Mouse (Mus musculus) mammary gland, adult 2 months (tissue): Measurements from ENCODE around the gene Eif5a. TPM values are rescaled to one million over a fixed set of nuclear protein-coding genes. Genes with fewer than 3 reads are reported as not detected.

Source experiments
- polyA plus RNA-seq: library from polyadenylated mRNA; depleted of rRNA; stranded (reverse); fragments of >200 nt; gene quantifications from 2 replicates; pipeline ENCODE4 v1.2.3, GENCODE M21; 2012; ENCODE audit warnings: low replicate concordance; rRNA removed

The Eif5a gene
- polyA plus RNA-seq = 301 and 469 TPM in 2 replicates

GRCm38 (mm10) chr11:69921114-69922011 is at the start of gene Eif5a:
Gene Eif5a, minus strand, starts transcription at chr11:69921958.

GRCm38 (mm10) chr11:69964650-69965270 is 43.0 kb upstream of the Eif5a start, which contains the start of gene Cldn7:
Gene Cldn7, plus strand, starts transcription at chr11:69964779.

GRCm38 (mm10) chr11:69948066-69948762 is 26.5 kb upstream of the Eif5a start, which contains the start of gene Slc2a4:
Gene Slc2a4, minus strand, starts transcription at chr11:69948188.

GRCm38 (mm10) chr11:69935137-69935879 is 13.6 kb upstream of the Eif5a start, which contains the start of gene Ybx2:
Gene Ybx2, plus strand, starts transcription at chr11:69935796.

GRCm38 (mm10) chr11:69913554-69914371 is 8.0 kb downstream of the Eif5a start, which contains the start of gene Gps2:
Gene Gps2, plus strand, starts transcription at chr11:69913888.

DNA sequence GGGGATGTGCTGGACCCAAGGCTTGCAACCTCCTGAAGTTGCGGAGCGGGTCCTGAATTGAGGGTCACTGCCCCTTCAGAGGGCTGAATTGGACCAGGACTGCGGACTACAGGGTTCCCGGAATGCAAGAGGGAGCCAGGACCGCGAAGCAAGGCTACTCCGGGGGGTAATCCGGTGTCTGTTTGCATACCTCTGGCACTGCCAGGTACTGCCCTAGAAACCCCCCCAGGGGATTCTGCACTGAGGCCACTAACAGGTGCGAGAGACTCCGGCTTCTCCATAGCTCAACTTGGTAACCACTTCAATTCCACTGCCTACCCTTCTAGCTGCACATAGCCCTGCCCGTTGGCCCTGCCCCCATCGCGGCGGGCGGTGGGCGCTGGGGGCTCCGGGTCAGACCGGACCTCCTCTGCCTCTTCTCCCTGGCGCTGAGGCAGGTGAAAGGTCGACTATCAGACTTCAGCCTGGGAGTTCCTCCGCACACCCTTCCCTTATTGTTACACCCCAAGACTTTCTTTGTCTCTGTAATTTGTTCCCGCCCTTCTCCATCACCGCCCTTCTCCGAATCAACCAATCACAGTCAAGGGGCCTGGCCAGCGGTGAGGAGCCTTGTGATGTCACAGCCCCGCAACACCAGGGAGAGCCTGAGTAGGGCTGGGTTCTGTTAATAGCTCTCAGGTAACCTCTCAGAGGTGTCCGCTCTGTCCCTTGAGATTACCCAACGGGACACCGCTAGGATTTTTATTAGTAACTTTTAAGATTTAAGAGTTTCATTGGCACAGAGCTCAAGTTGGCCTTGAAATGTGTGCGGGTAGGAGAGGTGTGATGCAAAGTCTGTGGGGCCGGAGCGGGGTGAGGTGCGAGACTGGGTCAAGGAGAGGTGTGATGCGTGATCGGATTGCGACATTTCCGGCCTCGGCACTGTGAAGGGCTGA is 21.0 kb downstream of the Eif5a start, which contains the start of the genes 2810408A11Rik and Neurl4:
Gene 2810408A11Rik, minus strand, starts transcription at position 517 of the 935 bp plus-strand sequence.
Gene Neurl4, plus strand, starts transcription at position 602 of the 935 bp plus-strand sequence.

DNA sequence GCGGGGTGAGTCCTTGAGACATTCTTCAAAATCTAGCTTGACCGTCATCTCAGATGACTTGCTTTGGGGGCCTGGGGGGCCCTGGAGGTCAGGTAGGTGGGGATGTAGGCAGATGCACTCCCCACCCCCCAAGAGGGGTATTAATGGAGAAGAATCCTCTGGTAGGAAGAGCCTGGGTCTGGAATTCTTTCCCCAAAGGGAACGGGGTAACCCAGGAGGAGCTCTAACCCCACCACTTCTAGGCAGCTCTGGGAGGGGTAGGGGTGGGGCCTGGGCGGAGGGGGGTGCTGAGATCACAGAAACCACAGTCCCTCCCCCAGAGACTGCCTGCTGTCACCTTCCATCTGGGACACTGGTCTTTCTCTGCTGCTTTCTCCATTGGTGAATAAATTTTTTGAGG is 26.5 kb downstream of the Eif5a start, which contains the start of gene Acap1:
Gene Acap1, minus strand, starts transcription at position 249 of the 400 bp plus-strand sequence.

DNA sequence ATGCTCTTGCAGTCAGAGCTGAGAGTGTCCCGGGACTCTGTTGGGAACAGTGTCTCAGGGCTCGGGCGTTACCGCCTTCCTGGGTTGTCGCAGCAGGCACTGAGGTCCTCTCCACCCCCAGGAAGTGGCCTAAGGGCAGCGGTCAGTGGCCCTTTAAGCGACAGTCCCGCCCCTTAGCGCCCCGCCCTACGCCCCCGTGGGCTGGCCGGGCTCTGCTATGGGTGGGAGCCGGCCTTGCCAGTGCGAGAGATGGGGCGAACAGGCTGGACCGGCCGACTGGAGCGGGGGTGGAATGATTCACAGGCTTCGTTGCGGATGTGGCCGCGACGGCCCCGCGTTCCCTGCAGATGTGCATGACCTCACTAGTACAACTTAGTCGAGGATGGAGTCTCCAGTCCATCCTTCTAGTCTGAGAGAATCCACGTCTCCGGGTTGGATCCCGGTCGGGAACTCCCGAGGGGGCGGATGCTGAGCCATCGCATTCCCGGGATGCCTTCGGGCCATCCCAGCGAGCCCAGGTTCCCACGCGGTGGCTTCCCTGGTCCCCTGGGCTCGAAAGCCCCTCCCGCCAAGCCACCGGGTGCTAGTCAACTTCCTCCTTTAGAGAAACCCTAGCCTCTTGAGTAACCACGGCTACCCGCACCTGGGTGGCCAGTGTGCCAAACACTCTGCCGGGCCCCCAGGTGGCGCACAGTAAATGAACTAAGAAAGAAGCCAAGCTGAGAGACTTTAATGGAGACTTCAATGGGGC is 40.7 kb downstream of the Eif5a start, which contains the start of gene Kctd11:
Gene Kctd11, minus strand, starts transcription at position 554 of the 751 bp plus-strand sequence.

GRCm38 (mm10) chr11:69877878-69878277 is 43.9 kb downstream of the Eif5a start, which contains the start of gene Tmem95:
Gene Tmem95, minus strand, starts transcription at chr11:69878018.

Other genes with a start within 250 kb of the Eif5a start
- 199 and 324 TPM in 2 replicates for gene Eif4a1, start 249.5 kb downstream of the Eif5a start, polyA plus RNA-seq
- gene Senp3, start 239.9 kb downstream of the Eif5a start, polyA plus RNA-seq = 40.2 and 91.5 TPM in 2 replicates
- 5.2 and 9.5 TPM in 2 replicates for gene Tnfsf13, start 236.2 kb downstream of the Eif5a start, polyA plus RNA-seq
- gene Tnfsf12, start 226.1 kb downstream of the Eif5a start, polyA plus RNA-seq = 48.2 and 64.3 TPM in 2 replicates
- 8.4 and 11.1 TPM in 2 replicates for gene Tnfsfm13, start 225.9 kb downstream of the Eif5a start, polyA plus RNA-seq
- gene Polr2a, start 163.3 kb downstream of the Eif5a start, polyA plus RNA-seq = 18.0 and 27.0 TPM in 2 replicates
- not detected in 2 replicates for gene Slc35g3, start 160.0 kb downstream of the Eif5a start, polyA plus RNA-seq
- gene Zbtb4, start 156.0 kb downstream of the Eif5a start, polyA plus RNA-seq = 47.2 and 88.9 TPM in 2 replicates
- 14.0 and 38.5 TPM in 2 replicates for gene Chrnb1, start 126.0 kb downstream of the Eif5a start, polyA plus RNA-seq
- gene Fgf11, start 120.1 kb downstream of the Eif5a start, polyA plus RNA-seq = 11.4 and 13.5 TPM in 2 replicates
- gene Tmem102, start 116.3 kb downstream of the Eif5a start, polyA plus RNA-seq = 4.5 and 10.8 TPM in 2 replicates
- not detected in 2 replicates for gene Gm39566, start 106.7 kb downstream of the Eif5a start, polyA plus RNA-seq
- gene Spem2, start 103.5 kb downstream of the Eif5a start, polyA plus RNA-seq = not detected in 2 replicates
- 0.19 and 0.35 TPM in 2 replicates for gene Spem1, start 99.8 kb downstream of the Eif5a start, polyA plus RNA-seq
- 23.5 and 39.4 TPM in 2 replicates for gene Nlgn2, start 84.2 kb downstream of the Eif5a start, polyA plus RNA-seq
- 180 and 280 TPM in 2 replicates for gene Tmem256, start 83.4 kb downstream of the Eif5a start, polyA plus RNA-seq
- 125 and 161 TPM in 2 replicates for gene Plscr3, start 75.6 kb downstream of the Eif5a start, polyA plus RNA-seq
- 11.8 and 14.1 TPM in 2 replicates for gene Tnk1, start 63.2 kb downstream of the Eif5a start, polyA plus RNA-seq
- not detected in 2 replicates for gene Tmem95, start 43.9 kb downstream of the Eif5a start, polyA plus RNA-seq
- 11.8 and 13.5 TPM in 2 replicates for gene Kctd11, start 40.6 kb downstream of the Eif5a start, polyA plus RNA-seq
- 40.3 and 80.4 TPM in 2 replicates for gene Acap1, start 26.4 kb downstream of the Eif5a start, polyA plus RNA-seq
- 0.80 and 1.1 TPM in 2 replicates for gene 2810408A11Rik, start 21.0 kb downstream of the Eif5a start, polyA plus RNA-seq
- 44.0 and 45.9 TPM in 2 replicates for gene Neurl4, start 20.9 kb downstream of the Eif5a start, polyA plus RNA-seq
- gene Gps2, start 8.1 kb downstream of the Eif5a start, polyA plus RNA-seq = 130 and 139 TPM in 2 replicates
- 24.9 and 28.8 TPM in 2 replicates for gene Ybx2, start 13.8 kb upstream of the Eif5a start, polyA plus RNA-seq
- gene Slc2a4, start 26.2 kb upstream of the Eif5a start, polyA plus RNA-seq = 238 and 400 TPM in 2 replicates
- gene Cldn7, start 42.8 kb upstream of the Eif5a start, polyA plus RNA-seq = 18.2 and 18.6 TPM in 2 replicates
- 110 and 163 TPM in 2 replicates for gene Ctdnep1, start 59.2 kb upstream of the Eif5a start, polyA plus RNA-seq
- 55.0 and 105 TPM in 2 replicates for gene Elp5, start 60.6 kb upstream of the Eif5a start, polyA plus RNA-seq
- 358 and 921 TPM in 2 replicates for gene Gabarap, start 69.2 kb upstream of the Eif5a start, polyA plus RNA-seq
- 21.3 and 23.1 TPM in 2 replicates for gene Phf23, start 73.8 kb upstream of the Eif5a start, polyA plus RNA-seq
- 15.5 and 26.3 TPM in 2 replicates for gene Dvl2, start 78.6 kb upstream of the Eif5a start, polyA plus RNA-seq
- 171 and 264 TPM in 2 replicates for gene Acadvl, start 93.5 kb upstream of the Eif5a start, polyA plus RNA-seq
- gene Dlg4, start 95.0 kb upstream of the Eif5a start, polyA plus RNA-seq = 22.3 and 22.8 TPM in 2 replicates
- 2.4 TPM in 1 of 2 replicates, not detected in the other for gene Asgr1, start 132.1 kb upstream of the Eif5a start, polyA plus RNA-seq
- gene Asgr2, start 170.7 kb upstream of the Eif5a start, polyA plus RNA-seq = 3.7 and 5.9 TPM in 2 replicates
- 23.2 and 54.4 TPM in 2 replicates for gene Mgl2, start 208.4 kb upstream of the Eif5a start, polyA plus RNA-seq
- 41.2 and 77.8 TPM in 2 replicates for gene Clec10a, start 234.2 kb upstream of the Eif5a start, polyA plus RNA-seq